Mouse (Mus musculus): ENCODE data around the gene Olfr221.

DNA sequence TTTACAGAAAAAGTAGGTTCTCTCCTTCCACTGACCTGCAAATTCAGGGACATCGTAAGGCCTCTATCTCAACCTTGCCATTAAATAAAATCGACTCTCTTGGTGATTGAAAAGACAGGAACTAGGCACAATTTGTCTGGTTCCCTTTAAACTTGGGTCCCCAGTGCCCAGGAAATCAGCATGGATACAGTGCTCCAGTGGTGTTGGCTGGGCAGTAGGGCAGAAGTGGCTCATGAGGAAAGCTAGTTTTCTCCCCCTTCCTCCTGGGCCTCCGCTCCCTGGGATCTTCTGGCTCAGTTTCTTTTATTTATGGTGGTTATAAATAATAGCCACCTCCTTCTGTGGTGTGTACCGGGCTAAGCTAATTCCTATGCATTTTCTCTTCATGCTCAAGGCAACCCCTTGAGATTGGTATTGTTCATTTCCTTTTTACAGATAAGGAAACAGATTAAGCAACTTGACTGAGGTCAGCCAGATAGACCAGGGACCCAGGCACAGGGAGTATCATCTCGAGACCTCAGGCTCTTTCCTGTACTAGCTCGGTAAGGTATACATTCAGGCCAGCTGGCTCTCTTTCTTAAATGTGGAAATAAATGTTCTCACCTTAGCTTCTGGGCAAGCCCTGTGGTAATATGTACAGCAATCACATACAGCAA, 26.7 kb downstream of the Olfr221 start, which contains the start of gene Tmem253:
- TF ChIP-seq CTCF (IDR thresholded peaks at IDR 0.05; ENCODE audit: borderline replicate concordance, insufficient read depth, low read length): no peak
- no peak; the same call in 1 of the 2 replicates for TF ChIP-seq POLR2A (IDR thresholded peaks at IDR 0.05; ENCODE audit: low read depth, low read length)

Data from embryonic fibroblast, embryonic 13.5 days (primary cell).